Mouse (Mus musculus): Measurements from ENCODE around the gene Alppl2. TPM values are rescaled to one million over a fixed set of nuclear protein-coding genes. Genes with fewer than 3 reads are reported as not detected.

Alppl2 gene
- not detected in 2 replicates for polyA plus RNA-seq (2012; ENCODE audit: low replicate concordance)

DNA sequence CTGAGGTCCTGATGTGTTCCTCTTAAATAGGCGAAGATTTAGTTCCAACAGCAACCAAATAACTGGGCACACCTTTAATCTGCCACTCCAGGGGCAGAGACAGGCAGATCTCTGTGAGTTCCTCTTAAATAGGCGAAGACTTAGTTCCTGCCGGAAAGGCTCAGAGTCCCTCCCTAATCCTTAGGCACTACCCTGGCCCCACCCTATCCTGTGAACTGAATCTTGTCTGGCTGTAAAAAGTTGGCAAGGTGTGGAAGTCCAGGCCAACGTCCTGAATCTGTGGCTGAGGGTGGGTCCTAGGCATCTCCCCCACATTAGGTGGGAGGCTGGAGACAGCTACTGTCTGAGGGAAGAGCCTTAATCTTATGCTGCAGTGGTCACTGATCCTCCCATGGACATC is at the start of gene Alppl2:
Gene Alppl2 (minus strand): TSS at position 101 of the 400 bp plus-strand sequence.

DNA sequence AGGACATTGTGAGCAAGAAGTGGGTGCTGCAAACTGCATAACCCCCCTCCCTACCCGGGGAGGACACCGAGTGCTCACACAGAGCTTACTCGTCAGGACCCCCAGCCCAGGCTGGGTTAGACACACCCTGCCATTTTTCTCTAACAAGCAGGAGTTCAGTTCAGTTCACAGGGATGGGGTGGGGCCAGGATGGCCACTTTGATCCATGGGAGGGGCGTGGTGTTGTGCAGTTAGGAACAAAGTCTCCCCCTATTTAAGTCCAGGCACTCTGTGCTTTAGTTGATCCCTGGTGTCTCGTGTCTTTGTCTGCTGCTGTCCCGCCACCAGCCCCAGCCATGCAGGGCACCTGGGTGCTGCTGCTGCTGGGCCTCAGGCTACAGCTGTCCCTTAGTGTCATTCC is 34.9 kb upstream of the Alppl2 start, which contains the start of gene Akp3:
Gene Akp3 (plus strand): TSS at position 301 of the 400 bp plus-strand sequence.

DNA sequence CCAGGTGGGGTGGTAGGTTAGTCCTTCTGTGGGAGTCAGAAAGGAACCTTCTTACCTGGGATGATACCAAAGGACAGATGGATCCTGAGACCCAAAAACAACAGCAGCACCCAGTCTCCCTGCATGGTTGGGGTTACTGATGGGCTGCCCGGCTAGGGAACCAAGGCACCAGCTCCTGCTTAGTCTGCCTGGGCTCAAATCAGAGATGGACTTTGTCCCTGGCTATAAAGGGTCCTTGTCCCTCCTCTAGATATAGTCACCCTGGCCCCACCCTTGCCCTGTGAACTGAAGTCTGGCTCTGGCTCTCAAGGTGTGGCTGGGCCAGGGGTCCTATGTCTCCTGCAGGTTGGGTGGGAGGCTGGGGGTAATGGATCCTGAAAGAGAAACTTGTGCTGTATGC is 11.7 kb upstream of the Alppl2 start, which contains the start of gene Alpi:
Gene Alpi (minus strand): TSS at position 196 of the 400 bp plus-strand sequence.

Other genes starting within 250 kb of the Alppl2 start
- not detected in 2 replicates for gene Alpi, start 11.7 kb upstream of the Alppl2 start, polyA plus RNA-seq (2012; ENCODE audit: low replicate concordance)
- 0.15 TPM in 1 of 2 replicates, not detected in the other for gene Akp3, start 35.0 kb upstream of the Alppl2 start, polyA plus RNA-seq (2012; ENCODE audit: low replicate concordance)
- 0.08 TPM in 1 of 2 replicates, not detected in the other for gene Ecel1, start 66.6 kb upstream of the Alppl2 start, polyA plus RNA-seq (2012; ENCODE audit: low replicate concordance)
- not detected in 2 replicates for gene Prss56, start 93.4 kb upstream of the Alppl2 start, polyA plus RNA-seq (2012; ENCODE audit: low replicate concordance)
- not detected in 2 replicates for gene Chrnd, start 100.7 kb upstream of the Alppl2 start, polyA plus RNA-seq (2012; ENCODE audit: low replicate concordance)
- gene Chrng, start 114.7 kb upstream of the Alppl2 start, polyA plus RNA-seq (2012; ENCODE audit: low replicate concordance) = not detected in 2 replicates
- 18.5 and 23.0 TPM in 2 replicates for gene Eif4e2, start 124.0 kb upstream of the Alppl2 start, polyA plus RNA-seq (2012; ENCODE audit: low replicate concordance)
- gene Efhd1, start 174.4 kb upstream of the Alppl2 start, polyA plus RNA-seq (2012; ENCODE audit: low replicate concordance) = 0.64 and 1.2 TPM in 2 replicates
- 7.8 and 11.5 TPM in 2 replicates for gene Gigyf2, start 237.1 kb upstream of the Alppl2 start, polyA plus RNA-seq (2012; ENCODE audit: low replicate concordance)

Measured in leukemia stem cell, adult 10-12 weeks (primary cell).